Mouse (Mus musculus) myocyte (in vitro differentiated cells): Measurements from ENCODE around the gene Lpp.

Experiments used
- CEBPB ChIP-seq: IDR thresholded peaks from 2 replicates; pipeline ENCODE4 v1.6.1; 2011; ENCODE audit warnings: mild to moderate bottlenecking, moderate library complexity; ENCODE audit not compliant: poor library complexity, insufficient read depth, severe bottlenecking
- E2F4 ChIP-seq: IDR thresholded peaks from one replicate; pipeline ENCODE4 v1.6.1; 2011; ENCODE audit warnings: mild to moderate bottlenecking, control low read depth, moderate library complexity; ENCODE audit not compliant: insufficient read depth
- MAX ChIP-seq: IDR thresholded peaks from one replicate; pipeline ENCODE4 v1.6.1; 2011; ENCODE audit warnings: low read depth, mild to moderate bottlenecking, control low read depth
- MYOD1 ChIP-seq, 3 experiments: IDR thresholded peaks; one replicate each; pipeline ENCODE4 v1.6.1; 2011; ENCODE audit warnings: control low read depth in 2 of 3, low read depth in 2 of 3, mild to moderate bottlenecking in 2 of 3, moderate library complexity in 1 of 3; ENCODE audit not compliant: insufficient read length in 2 of 3, control insufficient read depth in 1 of 3
- MYOG ChIP-seq, 3 experiments: IDR thresholded peaks; one replicate each; pipeline ENCODE4 v1.6.1; 2011; ENCODE audit warnings: control low read depth in 2 of 3, low read depth in 2 of 3, mild to moderate bottlenecking in 2 of 3; ENCODE audit not compliant: insufficient read length in 2 of 3, control insufficient read depth in 1 of 3, insufficient read depth in 1 of 3
- POLR2A ChIP-seq: IDR thresholded peaks from one replicate; pipeline ENCODE4 v1.6.1; 2011; ENCODE audit warnings: low read depth, mild to moderate bottlenecking, control low read depth, moderate library complexity; ENCODE audit not compliant: insufficient read length
- POLR2AphosphoS2 ChIP-seq: IDR thresholded peaks from one replicate; pipeline ENCODE4 v1.6.1; 2011; ENCODE audit warnings: low read depth, control low read depth; ENCODE audit not compliant: insufficient read length
- REST ChIP-seq: IDR thresholded peaks from one replicate; pipeline ENCODE4 v1.6.1; 2011; ENCODE audit warnings: mild to moderate bottlenecking, control low read depth, moderate library complexity; ENCODE audit not compliant: insufficient read depth, insufficient read length
- SRF ChIP-seq: IDR thresholded peaks from one replicate; pipeline ENCODE4 v1.6.1; 2011; ENCODE audit warnings: low read depth; ENCODE audit not compliant: control insufficient read depth, insufficient read length
- TCF12 ChIP-seq: IDR thresholded peaks from one replicate; pipeline ENCODE4 v1.6.1; 2011; ENCODE audit warnings: mild to moderate bottlenecking, control low read depth; ENCODE audit not compliant: poor library complexity, insufficient read depth, severe bottlenecking
- TCF3 ChIP-seq: IDR thresholded peaks from one replicate; pipeline ENCODE4 v1.6.1; 2011; ENCODE audit warnings: low read depth, control low read depth; ENCODE audit not compliant: insufficient read length
- USF1 ChIP-seq: IDR thresholded peaks from one replicate; pipeline ENCODE4 v1.6.1; 2011; ENCODE audit warnings: low read depth, mild to moderate bottlenecking, control low read depth, moderate library complexity

- TF ChIP-seq POLR2AphosphoS2: no peak
- no peak for TF ChIP-seq TCF3
- TF ChIP-seq CEBPB: no peak
- TF ChIP-seq MYOG (IDR thresholded peaks at IDR 0.05; ENCODE audit: control insufficient read depth in 1 of 3, insufficient read depth in 1 of 3, insufficient read length in 2 of 3, low read depth in 2 of 3): peak in 1 of 3 experiments; percentile 26
- no peak for TF ChIP-seq POLR2A
- no peak for TF ChIP-seq SRF
- TF ChIP-seq USF1: no peak
- no peak for TF ChIP-seq MAX
- no peak for TF ChIP-seq REST
- TF ChIP-seq MYOD1 (IDR thresholded peaks at IDR 0.05; ENCODE audit: control insufficient read depth in 1 of 3, insufficient read length in 2 of 3, low read depth in 2 of 3): peak; percentile 39 to 83 (median 73)
- TF ChIP-seq E2F4: no peak
- TF ChIP-seq TCF12: no peak
Measured at GRCm38 (mm10) chr16:24910834-24911233, 517.5 kb downstream of the Lpp start.
